Mouse (Mus musculus) right cerebral cortex, postnatal 10 days (tissue): ENCODE measurements at regions not wholly inside any gene's neighbourhood (a gene's known extent, or its start where the extent isn't known, plus 50 kb on each side); places are given as distances from the start of the nearest gene placed in this dataset.

ENCODE experiments used
- DNase-seq, 2 experiments: peaks; one replicate each; pipeline ENCODE4 v3.0.0; 2021; ENCODE audit warnings: low spot score in 2 of 2

DNA sequence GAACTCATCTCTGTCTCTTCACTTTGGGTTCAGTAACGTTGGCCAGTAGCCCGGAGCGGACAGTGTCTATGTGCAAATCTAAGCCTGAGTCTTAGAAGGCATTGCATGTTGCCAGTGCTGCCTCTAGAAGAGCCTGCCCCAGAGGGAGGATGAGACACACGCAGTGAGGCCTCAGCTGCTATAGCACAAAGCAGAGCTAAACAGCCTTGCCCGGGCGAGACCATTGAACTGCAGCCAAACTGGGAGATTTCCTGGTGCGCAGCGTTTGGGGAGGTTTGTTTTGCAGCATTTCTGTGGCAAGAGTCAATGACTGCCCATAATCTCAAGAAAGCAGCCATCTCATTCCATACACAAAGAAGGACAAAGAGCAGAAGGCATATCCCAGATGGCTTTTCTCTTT, 164.0 kb downstream of the 3100002H09Rik start:
- peak; percentile 39 to 51 for DNase-seq

DNA sequence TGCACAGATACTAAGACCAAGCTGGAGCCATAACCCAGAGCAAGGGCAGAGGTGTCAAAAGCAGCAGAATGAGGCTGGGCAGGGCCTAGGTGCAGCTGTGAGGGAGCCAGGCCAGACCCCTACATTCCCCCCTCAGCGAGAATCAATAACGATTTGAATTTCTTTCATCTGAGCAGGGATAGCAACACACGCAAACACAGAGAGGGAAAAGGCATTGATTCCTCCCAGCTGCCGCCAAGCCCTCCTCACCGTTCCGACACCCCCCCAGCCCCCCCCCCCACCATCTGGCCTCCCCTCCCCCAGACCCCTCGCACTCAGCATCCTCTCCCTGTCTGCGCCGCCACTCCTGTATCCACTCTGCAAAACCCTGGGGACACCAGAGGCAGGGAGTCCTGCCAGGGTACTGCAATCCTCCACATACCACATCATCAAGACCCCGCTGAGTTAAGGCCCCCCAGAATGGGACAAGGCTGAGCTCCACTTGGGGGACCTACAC, 166.9 kb downstream of the 3100002H09Rik start:
- DNase-seq = no peak

DNA sequence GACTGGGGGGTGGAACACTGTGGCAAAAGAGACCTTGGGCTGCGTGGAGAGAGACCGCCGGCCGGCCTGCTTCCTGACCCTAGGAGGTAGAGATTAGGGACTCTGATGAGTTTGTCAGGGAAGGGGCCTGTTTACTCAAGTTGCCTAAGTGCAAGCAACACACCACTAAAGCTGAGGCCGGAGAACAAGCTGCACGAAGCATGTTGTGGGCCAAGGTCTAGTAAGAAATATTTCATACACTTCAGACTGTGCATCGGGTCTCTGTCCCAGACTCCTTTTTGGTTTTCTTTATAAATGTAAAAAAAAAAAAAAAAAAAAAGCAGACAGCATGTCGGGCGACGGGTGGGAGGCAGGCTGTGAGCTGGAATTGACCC, 167.5 kb downstream of the 3100002H09Rik start:
- no peak for DNase-seq

DNA sequence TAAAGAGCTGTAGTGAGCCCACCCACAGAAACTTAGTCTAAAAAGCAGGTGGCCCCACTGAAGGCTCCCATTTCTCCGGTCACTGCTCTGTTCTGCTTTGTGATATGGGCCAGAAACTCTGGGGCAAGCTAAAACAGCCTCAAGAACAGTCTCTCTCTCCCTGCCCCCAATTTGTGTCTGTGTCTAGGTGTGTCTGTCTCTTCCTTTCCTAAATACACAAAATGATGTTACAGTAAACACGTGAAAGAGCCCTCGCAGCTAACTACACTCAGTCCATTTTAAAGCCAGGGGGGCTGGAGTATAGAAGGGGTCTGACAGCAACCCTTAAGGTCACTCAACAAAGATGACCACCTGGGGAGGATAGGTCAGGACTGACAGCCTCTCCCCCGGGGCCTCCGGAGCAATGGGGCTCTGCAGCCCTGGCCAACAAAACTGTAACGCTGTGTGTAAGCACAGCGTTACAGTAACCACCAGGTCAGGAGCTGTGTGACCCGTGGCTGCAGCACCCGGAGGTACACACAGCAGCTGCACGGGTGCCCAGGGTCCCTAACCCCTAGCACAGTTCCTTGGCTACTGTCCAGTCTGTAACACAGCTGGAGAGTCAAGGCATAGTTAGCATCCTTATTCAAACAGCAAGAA, 168.0 kb downstream of the 3100002H09Rik start:
- DNase-seq = no peak

GRCm38 (mm10) chr4:124441737-124442487, 168.7 kb downstream of the 3100002H09Rik start:
- DNase-seq = no peak

DNA sequence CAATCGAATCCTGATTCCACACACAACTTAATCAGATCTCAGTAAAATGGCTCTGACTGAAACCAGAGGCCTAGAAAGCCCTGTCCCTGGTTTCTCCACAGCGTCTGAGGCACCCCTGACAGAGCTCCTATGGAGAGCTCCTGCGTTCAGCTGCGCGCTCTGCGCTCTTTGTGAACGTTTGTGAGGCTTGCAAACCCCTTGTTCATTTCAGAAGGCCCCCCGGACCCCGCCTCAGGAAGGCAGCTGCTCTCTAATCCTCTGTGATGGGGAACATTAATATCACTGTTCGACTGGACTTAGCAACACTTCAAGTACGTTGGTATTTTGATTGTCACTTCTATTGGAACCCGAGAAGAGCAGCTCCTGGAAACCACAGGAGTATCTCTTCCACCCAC, 175.6 kb downstream of the 3100002H09Rik start:
- no peak for DNase-seq

DNA sequence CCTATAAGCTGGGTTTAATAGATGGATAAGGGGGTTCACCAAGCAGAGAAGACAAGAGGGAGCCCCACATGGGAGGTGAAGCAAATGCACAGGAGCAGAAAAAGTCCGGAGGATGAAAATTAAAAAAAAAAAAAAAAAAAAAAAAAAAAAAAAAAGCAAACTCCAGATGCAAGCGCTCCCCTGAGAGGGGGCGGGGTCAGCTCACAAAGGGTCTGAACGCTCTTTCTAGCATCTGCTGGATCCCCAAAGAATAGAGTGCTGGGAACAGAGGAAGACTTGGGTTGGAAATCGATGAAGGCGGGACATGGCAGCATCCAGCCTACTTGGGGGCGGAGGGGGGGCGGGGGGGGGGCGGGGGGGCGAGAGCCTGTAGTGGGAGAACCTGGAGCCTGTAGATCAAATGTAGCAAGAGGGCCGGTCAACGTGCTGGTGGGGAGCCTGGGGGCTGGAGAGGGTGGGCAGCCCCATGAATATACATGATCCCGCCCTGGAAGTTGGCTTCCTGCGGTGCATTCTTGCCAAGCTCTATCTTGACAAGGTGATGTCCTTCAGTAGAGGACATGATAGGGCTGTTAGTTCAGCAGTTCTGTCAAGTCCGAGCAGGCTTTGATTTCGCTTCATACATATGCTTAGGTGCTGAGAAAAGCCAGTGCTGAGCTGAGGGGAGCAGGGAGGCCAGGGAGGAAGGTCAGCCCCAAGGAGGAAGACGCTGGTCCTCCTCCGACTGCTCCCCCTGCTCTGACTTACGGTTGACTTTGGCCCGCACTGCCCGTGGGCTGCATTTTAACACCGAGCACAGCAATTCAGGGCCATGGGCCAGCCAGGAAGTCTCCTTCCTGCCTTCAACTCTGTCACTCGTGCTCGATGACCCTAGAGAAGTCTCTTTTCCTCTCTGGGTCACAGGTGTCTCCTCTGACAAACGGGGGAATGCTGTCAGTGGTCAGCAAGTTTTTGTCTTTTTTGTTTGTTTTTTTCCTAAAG, 176.3 kb downstream of the 3100002H09Rik start:
- DNase-seq = no peak

DNA sequence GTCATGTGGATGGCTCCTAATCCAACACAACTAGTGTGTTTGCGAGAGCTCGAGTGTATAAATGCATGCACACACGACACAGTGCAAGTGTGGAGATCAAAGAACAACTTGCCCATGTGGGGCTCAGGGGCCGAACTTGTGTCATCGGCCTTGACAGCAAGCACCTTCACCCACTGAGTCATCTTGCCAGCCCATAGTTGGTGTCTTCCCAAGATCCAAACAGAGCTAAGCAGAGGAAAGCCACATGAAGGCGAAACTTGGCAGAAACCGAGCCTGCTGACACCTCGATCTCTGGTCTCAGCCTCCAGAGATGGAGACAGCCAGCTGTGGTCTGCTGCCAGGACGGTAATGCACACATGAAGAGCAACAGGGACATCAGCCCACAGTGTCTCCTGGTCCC, 177.1 kb downstream of the 3100002H09Rik start:
- no peak for DNase-seq

DNA sequence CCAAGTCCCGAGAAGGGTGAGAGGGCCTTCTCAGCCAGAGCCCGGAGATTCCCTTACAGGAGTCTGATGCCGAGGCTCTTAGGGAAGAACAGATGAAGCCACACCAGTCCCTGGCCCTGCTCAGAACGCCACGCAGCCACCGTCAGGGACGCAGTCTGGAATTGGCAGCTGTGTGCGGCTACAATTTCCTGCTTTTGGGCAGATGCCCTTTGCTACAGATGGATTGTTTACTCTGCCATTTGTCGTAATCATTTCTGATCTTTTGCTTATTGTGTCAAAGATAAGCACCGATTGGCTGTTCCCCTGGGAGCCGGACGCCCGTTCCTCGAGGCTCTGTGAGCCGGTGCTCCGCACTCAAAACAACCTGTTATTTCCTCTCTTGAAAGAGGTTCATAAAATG, 179.4 kb downstream of the 3100002H09Rik start:
- DNase-seq = no peak

DNA sequence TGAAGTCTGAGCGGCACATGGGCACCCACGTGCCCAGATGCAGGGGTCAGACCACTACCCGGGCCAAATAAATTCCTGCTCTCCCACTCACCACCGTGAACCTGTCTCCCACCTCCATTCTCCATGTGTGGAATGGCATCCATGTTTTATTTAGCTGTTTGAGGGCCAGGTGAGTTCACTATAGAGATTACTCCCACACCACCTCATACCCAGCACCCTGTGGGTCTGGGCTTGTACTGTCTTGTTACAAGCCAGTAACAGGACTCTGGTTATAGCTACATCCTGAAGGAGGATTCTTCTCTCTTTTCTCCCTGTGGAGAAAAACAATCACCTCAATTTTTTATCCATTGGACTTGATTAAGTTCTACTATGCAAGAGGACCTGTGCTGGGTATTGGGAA, 181.8 kb downstream of the 3100002H09Rik start:
- DNase-seq = no peak

GRCm38 (mm10) chr4:124422406-124422805, 188.2 kb downstream of the 3100002H09Rik start:
- DNase-seq = no peak

GRCm38 (mm10) chr4:124418431-124418830, 192.2 kb downstream of the 3100002H09Rik start:
- no peak for DNase-seq

GRCm38 (mm10) chr4:124417176-124417575, 193.4 kb downstream of the 3100002H09Rik start:
- DNase-seq = no peak

- DNase-seq = no peak
These were observed 194.3 kb downstream of the 3100002H09Rik start for GRCm38 (mm10) chr4:124416266-124416665.

GRCm38 (mm10) chr4:124414386-124414785, 196.2 kb downstream of the 3100002H09Rik start:
- no peak for DNase-seq

GRCm38 (mm10) chr4:124409279-124409678, 201.3 kb downstream of the 3100002H09Rik start:
- DNase-seq = no peak

- DNase-seq = no peak
These were observed 208.5 kb downstream of the 3100002H09Rik start for GRCm38 (mm10) chr4:124402075-124402474.

DNA sequence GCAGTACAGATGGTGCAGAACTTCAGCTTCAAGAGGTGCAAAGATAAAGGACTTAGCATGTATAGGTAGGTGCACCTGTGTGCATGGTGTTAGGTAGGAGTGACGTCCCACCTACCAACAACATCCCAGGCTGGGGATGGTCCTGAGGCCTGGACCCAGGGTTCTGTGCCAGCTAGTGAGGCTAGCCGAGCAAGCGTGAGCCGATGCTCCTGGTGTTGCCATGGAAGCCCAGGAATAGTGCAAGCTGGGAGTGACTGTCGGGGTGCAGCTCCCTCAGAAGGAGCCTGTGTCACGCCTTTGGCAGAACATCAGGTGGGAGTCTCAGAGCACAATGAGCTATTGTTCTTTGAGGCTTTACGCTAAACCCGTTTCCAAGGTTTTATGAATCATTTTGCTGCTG, 209.9 kb downstream of the 3100002H09Rik start:
- DNase-seq = peak; percentile 75 to 83

GRCm38 (mm10) chr4:124400136-124400675, 210.4 kb downstream of the 3100002H09Rik start:
- no peak for DNase-seq

DNA sequence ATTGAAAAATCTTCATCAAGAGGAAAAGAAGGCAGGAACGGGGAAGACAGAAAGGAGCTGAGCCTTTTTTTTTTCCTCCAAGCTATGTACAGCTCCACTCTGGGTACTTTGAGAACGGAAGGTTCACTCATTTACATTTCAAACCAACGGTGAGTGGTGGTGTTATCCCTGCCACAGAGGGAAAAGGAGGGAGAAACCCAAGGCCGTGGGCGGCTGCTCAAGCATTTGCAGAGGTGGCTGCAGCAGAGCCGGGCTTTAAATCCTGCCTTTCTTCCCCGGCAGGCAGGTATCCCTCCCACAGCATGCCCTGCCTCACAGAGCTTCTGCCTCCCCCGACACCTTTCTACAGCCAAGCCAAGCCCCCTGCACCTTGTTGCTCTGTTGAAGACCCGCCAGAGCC, 212.2 kb downstream of the 3100002H09Rik start:
- peak; percentile 42 to 57 for DNase-seq

DNA sequence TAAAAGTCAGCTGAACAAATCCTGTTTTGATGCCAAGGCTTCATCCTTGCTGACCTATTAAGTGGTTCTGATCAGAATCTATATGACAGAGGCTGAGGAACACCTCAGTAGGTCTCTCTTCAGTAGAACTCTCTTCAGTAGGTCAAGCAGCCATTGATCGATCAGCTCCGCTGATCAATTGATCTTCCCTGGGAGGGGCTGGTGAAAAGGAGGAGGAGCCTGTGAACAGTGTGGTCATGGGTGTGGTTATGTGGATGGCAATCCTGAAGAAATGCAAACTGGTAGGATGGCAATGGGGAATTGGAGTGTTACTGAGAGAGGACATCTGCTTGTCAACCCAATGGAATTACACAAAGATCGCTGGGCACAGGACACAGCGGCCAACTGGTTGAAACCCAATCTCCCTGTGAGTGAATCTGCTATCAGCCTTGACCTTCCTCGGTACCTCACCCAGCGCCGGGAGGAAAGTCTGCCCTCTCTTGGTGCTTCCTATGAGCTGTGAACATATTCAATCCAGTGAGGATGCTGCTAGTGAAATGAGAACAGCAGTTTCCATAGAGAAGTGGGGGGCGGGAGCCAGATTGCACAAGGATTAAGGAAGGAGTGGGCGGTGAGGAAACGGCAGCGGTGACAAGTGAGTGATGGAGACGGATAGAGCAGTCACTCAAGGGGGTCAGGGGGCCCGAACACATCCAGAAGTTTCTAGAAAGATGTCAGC, 213.9 kb downstream of the 3100002H09Rik start:
- DNase-seq = peak; percentile 74 to 84
